Mouse (Mus musculus) liver, postnatal 0 days (tissue): ENCODE data around the gene Lrmda. TPM values are rescaled to one million over a fixed set of nuclear protein-coding genes. Genes with fewer than 3 reads are reported as not detected.

Experiments
- ATAC-seq: fragments of 200-750 bp; cut with Nextera tagmentation; 2 replicates; pipeline ENCODE4 v1.8.0; 2017; ENCODE audit warnings: mild to moderate bottlenecking, moderate library complexity
- DNase-seq: peaks from one replicate; pipeline ENCODE4 v3.0.0-alpha.2; 2016
- H3K27ac ChIP-seq: fragments of 300-500 bp; sonication (generic); 2 replicates; pipeline ENCODE4 v1.5.1; 2014; ENCODE audit warnings: antibody characterized with exemption, moderate library complexity, mild to moderate bottlenecking, low read depth
- H3K27me3 ChIP-seq: fragments of 300-500 bp; sonication (generic); 2 replicates; pipeline ENCODE4 v1.6.1; 2014; ENCODE audit warnings: low read length, control low read depth, mixed read lengths; ENCODE audit not compliant: insufficient read depth
- H3K36me3 ChIP-seq: fragments of 300-500 bp; sonication (generic); replicated peaks from 2 replicates; pipeline ENCODE4 v1.6.1; 2014; ENCODE audit warnings: mild to moderate bottlenecking, control low read depth, low read length, moderate library complexity, mixed read lengths; ENCODE audit not compliant: insufficient read depth
- H3K4me1 ChIP-seq: fragments of 300-500 bp; sonication (generic); 2 replicates; pipeline ENCODE4 v1.6.1; 2014; ENCODE audit warnings: antibody characterized with exemption, mild to moderate bottlenecking, control low read depth; ENCODE audit not compliant: insufficient read depth
- H3K4me2 ChIP-seq: fragments of 300-500 bp; sonication (generic); 2 replicates; pipeline ENCODE4 v1.6.1; 2014; ENCODE audit warnings: low read depth, mild to moderate bottlenecking, low read length, moderate library complexity, mixed read lengths
- H3K4me3 ChIP-seq: fragments of 300-500 bp; sonication (generic); 2 replicates; pipeline ENCODE4 v1.5.1; 2014; ENCODE audit warnings: low read depth, low read length
- H3K9ac ChIP-seq: fragments of 300-500 bp; sonication (generic); replicated peaks from 2 replicates; pipeline ENCODE4 v1.6.1; 2014; ENCODE audit warnings: mild to moderate bottlenecking, moderate library complexity
- H3K9me3 ChIP-seq: fragments of 300-500 bp; sonication (generic); 2 replicates; pipeline ENCODE4 v1.6.1; 2016; ENCODE audit warnings: mild to moderate bottlenecking, control low read depth, low read length, mixed read lengths
- CTCF ChIP-seq: sonication (generic); IDR thresholded peaks from 2 replicates; pipeline ENCODE4 v1.5.1; 2016; ENCODE audit warnings: antibody characterized with exemption, low read depth
- EP300 ChIP-seq: IDR thresholded peaks from 2 replicates; pipeline ENCODE4 v1.6.1; 2016; ENCODE audit warnings: antibody characterized with exemption, low read depth, mild to moderate bottlenecking
- WGBS: fragments of 180-500 bp; shearing (Covaris S2); extraction: QIAGEN DNeasy Blood & Tissue Kit; methylation state at CpG from one replicate; pipeline ENCODE4 v1.1.7; 2014; ENCODE audit not compliant: insufficient replicate concordance; 5-methylcytosine and 5-hydroxymethylcytosine counted together
- polyA plus RNA-seq: library from polyadenylated mRNA; unstranded; fragments of >200 nt; fragmentation: Nextera tagmentation; extraction: Ambion mirVana; gene quantifications from 2 replicates; pipeline ENCODE4 v1.2.1, GENCODE M21; 2015

Gene Lrmda
- polyA plus RNA-seq, 1 experiment from 2014 or later = 0.28 TPM

DNA sequence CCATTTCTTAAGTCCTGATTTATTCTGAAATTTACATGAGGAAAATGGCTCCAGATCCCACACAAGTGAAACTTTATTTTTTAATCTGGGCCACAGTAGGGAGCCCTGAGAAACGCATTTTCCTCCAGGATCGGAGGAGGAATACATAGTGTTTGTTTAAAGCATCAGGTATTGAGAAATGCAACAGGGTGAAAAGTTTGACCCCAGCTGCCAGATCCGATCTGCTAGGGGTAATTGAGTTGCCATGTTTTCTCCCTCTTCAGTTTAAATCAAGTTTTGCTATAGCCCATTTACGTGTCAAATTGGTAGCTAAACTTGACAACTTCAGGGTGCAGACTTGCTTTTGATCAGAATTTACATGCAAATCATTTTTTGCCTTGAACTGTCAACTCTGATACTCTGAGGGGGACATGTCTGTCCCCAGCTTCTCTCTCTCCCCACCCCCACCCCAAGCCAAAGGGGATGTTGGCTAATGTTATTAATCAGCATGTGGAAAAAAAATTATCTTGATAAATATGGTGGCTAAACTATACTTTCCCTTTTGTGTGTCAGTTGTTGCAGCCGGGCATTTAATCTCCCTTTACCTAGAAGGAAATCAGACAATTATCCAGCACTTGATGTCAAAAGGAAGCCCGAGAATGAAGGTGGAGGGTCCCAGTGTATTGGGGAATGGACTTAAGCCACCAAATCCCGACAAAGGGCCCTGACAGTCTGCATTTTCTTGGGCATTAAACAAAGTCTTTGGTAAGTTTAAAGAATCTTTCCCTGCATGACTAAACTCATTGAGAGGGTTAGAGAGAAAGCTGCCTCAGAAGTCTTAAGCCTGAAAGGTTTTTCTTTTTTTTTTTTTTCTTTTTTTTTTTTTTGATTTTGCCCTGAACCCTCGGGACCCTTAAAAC lies 94.2 kb downstream of the Lrmda start:
- Histone ChIP-seq H3K9ac (no peak overlapping the region), H3K36me3 (no peaks in the 10 kb centered on the region), H3K27ac (no peak overlapping the region), H3K9me3 (no peaks in the 10 kb centered on the region), H3K4me3 (no peak overlapping the region), H3K27me3 (no peaks in the 10 kb centered on the region), H3K4me1 (no peaks in the 10 kb centered on the region), H3K4me2 (no peak overlapping the region)
- DNase-seq (no peak), ATAC-seq (no peak)
- TF ChIP-seq EP300 = no peak
- TF ChIP-seq CTCF = no peak
- WGBS = 58% methylated on average over 8 of the region's 8 CpGs

DNA sequence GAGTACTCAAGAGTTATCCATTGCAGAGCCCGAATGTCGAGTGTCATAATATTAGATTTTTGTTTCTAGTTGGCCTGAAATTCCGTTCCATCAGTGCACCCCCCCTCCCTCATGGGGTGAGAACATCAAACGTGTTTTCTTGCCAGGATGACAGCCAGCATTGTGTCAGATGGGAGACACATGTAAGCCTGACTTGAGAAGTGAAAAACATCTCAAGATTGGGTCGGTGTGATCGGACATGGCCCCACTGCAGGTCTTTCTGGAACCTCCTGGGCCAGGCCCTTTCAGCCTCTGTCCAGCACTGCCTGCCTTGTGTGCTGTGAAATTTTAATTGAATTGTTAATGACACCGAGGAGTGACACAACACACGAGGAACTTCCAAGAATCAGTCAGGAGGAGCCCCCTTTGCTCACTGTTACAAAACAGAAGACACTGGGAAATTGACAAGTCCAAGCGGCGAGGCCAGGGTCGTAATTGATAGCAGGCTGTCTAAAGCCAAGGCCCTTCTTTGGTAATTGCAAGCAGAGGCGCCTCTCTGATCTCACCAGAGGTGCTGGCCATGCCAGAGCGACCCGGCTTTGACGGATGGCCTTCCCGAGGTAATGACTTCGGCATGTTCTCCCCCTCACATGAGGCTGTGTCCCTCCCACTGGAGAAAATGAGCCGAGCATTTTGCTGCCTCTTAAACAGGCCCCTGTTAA lies 95.3 kb downstream of the Lrmda start:
- H3K4me2 ChIP-seq = no peak overlapping the region
- ATAC-seq = no peak
- H3K4me1 ChIP-seq = no peaks in the 10 kb centered on the region
- no peak overlapping the region for H3K4me3 ChIP-seq
- H3K9me3 ChIP-seq = no peaks in the 10 kb centered on the region
- DNase-seq = no peak
- TF ChIP-seq CTCF (no peak), EP300 (no peak)
- WGBS = 68% methylated on average over 18 of the region's 18 CpGs
- H3K9ac ChIP-seq = no peak overlapping the region
- H3K27ac ChIP-seq = no peak overlapping the region
- H3K36me3 ChIP-seq = no peaks in the 10 kb centered on the region
- H3K27me3 ChIP-seq = no peaks in the 10 kb centered on the region

DNA sequence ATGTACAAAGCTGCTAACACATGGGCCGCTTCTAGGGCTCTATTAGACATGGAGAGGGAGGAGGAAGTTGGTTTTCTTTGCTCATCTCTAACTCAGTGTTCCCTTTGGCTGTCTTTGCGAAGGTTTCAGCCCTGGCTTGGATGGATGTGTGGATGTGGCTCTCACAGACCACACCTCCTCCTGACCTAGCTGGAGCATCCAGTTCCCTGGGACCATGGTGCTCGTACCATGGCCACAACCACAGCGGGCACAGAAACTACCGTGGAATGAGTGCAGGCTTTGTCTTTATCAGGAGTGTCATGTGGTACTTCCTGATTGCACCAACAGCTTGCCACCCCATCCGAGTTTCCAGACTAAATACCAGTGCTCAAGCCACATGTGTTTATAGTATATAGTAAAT lies 98.6 kb downstream of the Lrmda start:
- TF ChIP-seq CTCF (no peak), EP300 (no peak)
- no peak for ATAC-seq
- Histone ChIP-seq H3K9me3 (no peaks in the 10 kb centered on the region), H3K27me3 (no peaks in the 10 kb centered on the region), H3K4me2 (no peak overlapping the region), H3K4me1 (no peaks in the 10 kb centered on the region), H3K27ac (no peak overlapping the region), H3K9ac (no peak overlapping the region), H3K4me3 (no peak overlapping the region), H3K36me3 (no peaks in the 10 kb centered on the region)
- WGBS = 57% methylated on average over 6 of the region's 6 CpGs
- no peak for DNase-seq

DNA sequence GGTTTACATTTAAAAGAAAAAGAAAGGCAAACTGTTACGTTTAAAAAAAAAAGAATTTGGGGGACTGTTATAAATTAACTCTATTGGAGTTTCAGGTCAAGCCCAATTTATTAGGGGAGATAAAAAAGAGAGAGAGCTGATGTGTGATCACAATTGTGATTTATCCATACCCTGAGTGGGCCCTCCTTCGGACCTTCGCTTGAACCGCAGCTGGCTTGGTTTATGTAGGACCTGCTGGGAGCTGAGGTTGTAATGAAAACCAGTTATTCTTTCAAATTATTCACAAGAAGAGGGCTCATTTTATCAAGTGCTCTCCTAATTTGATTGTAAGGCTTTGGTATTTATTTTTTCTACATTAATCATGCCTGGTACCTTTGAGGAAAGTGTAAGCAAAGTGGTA lies 99.0 kb downstream of the Lrmda start:
- no peak for TF ChIP-seq CTCF
- no peak for TF ChIP-seq EP300
- ATAC-seq (no peak), DNase-seq (no peak)
- Histone ChIP-seq H3K27ac (no peak overlapping the region), H3K4me3 (no peak overlapping the region), H3K27me3 (no peaks in the 10 kb centered on the region), H3K9me3 (no peaks in the 10 kb centered on the region), H3K9ac (no peak overlapping the region), H3K4me1 (no peaks in the 10 kb centered on the region), H3K4me2 (no peak overlapping the region), H3K36me3 (no peaks in the 10 kb centered on the region)
- 80% methylated on average over 4 of the region's 4 CpGs for WGBS

DNA sequence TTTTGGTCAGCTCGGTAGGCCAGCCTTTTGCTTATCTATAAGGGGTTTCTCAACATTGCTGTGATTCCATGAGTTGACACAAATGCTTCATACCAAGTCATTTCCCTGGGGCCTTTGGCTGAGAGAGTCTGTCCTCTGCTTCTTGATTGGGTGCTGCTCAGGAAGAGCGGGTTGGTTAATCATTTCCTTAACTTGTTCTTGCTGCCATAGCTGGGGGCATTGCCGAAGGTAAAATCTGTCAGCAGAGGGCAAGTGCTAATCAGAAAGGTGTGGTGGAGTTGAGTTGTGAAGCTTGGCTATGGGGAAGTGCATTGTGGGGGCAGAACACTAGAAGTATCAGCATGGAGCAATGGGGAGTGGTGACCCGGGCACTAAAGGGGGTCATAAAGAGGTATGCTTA lies 106.8 kb downstream of the Lrmda start:
- DNase-seq (no peak), ATAC-seq (no peak)
- Histone ChIP-seq H3K27ac (no peak overlapping the region), H3K36me3 (no peaks in the 10 kb centered on the region), H3K4me3 (no peak overlapping the region), H3K27me3 (no peaks in the 10 kb centered on the region), H3K4me1 (0 out of 2 replicates have a peak, but pooled peaks cover 2% of the 10 kb centered on the region), H3K4me2 (no peak overlapping the region), H3K9ac (no peak overlapping the region), H3K9me3 (no peaks in the 10 kb centered on the region)
- 37% methylated on average over 4 of the region's 4 CpGs for WGBS
- no peak for TF ChIP-seq EP300
- TF ChIP-seq CTCF = no peak

DNA sequence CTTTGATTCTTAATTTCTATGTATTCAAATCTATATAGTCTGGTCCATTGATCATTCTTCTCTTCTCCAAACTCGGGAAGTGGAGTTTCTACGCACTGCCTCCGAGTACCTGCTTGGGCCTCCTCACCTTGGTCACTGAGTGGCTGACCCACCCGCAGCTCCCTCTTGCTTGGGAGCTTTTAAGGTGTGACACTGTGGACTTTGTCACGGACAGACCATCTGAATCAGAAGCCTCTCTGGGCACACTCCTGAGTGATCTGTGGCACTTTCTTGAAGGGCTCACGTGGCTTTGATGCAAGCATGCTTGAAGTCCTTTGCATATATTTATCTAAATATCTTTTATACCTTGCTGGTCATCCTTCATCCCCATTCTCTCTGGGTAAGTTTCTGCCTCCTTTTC lies 107.3 kb downstream of the Lrmda start:
- 76% methylated on average over 6 of the region's 6 CpGs for WGBS
- Histone ChIP-seq H3K9ac (no peak overlapping the region), H3K4me2 (no peak overlapping the region), H3K27ac (no peak overlapping the region), H3K9me3 (no peaks in the 10 kb centered on the region), H3K27me3 (no peaks in the 10 kb centered on the region), H3K36me3 (no peaks in the 10 kb centered on the region), H3K4me3 (no peak overlapping the region), H3K4me1 (0 out of 2 replicates have a peak, but pooled peaks cover 2% of the 10 kb centered on the region)
- DNase-seq = no peak
- no peak for ATAC-seq
- TF ChIP-seq CTCF (no peak), EP300 (no peak)
